Mouse (Mus musculus) neural tube, embryonic 14.5 days (tissue): ENCODE results near the gene Erich3. TPM values are rescaled to one million over a fixed set of nuclear protein-coding genes. Genes with fewer than 3 reads are reported as not detected.

Experiments used
- ATAC-seq: fragments of 200-750 bp; cut with Nextera tagmentation; 2 replicates; pipeline ENCODE4 v1.8.0; 2017; ENCODE audit warnings: low read depth, mild to moderate bottlenecking, moderate TSS enrichment, moderate library complexity
- H3K27ac ChIP-seq: fragments of 300-500 bp; sonication (generic); 2 replicates; pipeline ENCODE4 v1.5.1; 2014; ENCODE audit warnings: low read depth, mild to moderate bottlenecking, control low read depth, low read length, moderate library complexity, mixed read lengths
- H3K27me3 ChIP-seq: fragments of 300-500 bp; sonication (generic); 2 replicates; pipeline ENCODE4 v1.6.1; 2014; ENCODE audit warnings: low read length; ENCODE audit not compliant: control insufficient read depth, insufficient read depth
- H3K36me3 ChIP-seq: fragments of 300-500 bp; sonication (generic); 2 replicates; pipeline ENCODE4 v1.6.1; 2014; ENCODE audit warnings: low read length, mixed read lengths; ENCODE audit not compliant: control insufficient read depth, insufficient read depth
- H3K4me1 ChIP-seq: fragments of 300-500 bp; sonication (generic); 2 replicates; pipeline ENCODE4 v1.6.1; 2014; ENCODE audit warnings: low read length; ENCODE audit not compliant: control insufficient read depth, insufficient read depth
- H3K4me2 ChIP-seq: fragments of 300-500 bp; sonication (generic); 2 replicates; pipeline ENCODE4 v1.6.1; 2014; ENCODE audit warnings: mild to moderate bottlenecking, low read depth, low read length, control low read depth
- H3K4me3 ChIP-seq: fragments of 300-500 bp; sonication (generic); 2 replicates; pipeline ENCODE4 v1.5.1; 2014; ENCODE audit warnings: low read depth, low read length, control low read depth, mixed read lengths
- H3K9ac ChIP-seq: fragments of 300-500 bp; sonication (generic); replicated peaks from 2 replicates; pipeline ENCODE4 v1.6.1; 2014; ENCODE audit warnings: low read depth, mild to moderate bottlenecking, control low read depth, low read length, mixed read lengths
- H3K9me3 ChIP-seq: fragments of 300-500 bp; sonication (generic); 2 replicates; pipeline ENCODE4 v1.6.1; 2016; ENCODE audit warnings: low read length; ENCODE audit not compliant: control insufficient read depth
- WGBS: fragments of 180-500 bp; shearing (Covaris S2); extraction: QIAGEN DNeasy Blood & Tissue Kit; methylation state at CpG from one replicate; pipeline ENCODE4 v1.1.7; 2014; 5-methylcytosine and 5-hydroxymethylcytosine counted together
- polyA plus RNA-seq: library from polyadenylated mRNA; unstranded; fragments of >200 nt; fragmentation: Nextera tagmentation; extraction: Ambion mirVana; gene quantifications from 2 replicates; pipeline ENCODE4 v1.2.1, GENCODE M21; 2014

The Erich3 gene
- polyA plus RNA-seq, 1 experiment from 2014 or later: 2.0 TPM

GRCm38 (mm10) chr3:154664636-154665035, 977 bp downstream of the Erich3 start:
- H3K27ac ChIP-seq: peak overlapping the region; percentile 70; the same call in 1 of the 2 replicates
- ATAC-seq: no peak
- WGBS: 27% methylated on average over 4 of the region's 4 CpGs
- H3K36me3 ChIP-seq: no peaks in the 10 kb centered on the region
- H3K9ac ChIP-seq: peak overlapping the region; percentile 56; the same call in 1 of the 2 replicates
- H3K9me3 ChIP-seq: no peaks in the 10 kb centered on the region
- H3K4me1 ChIP-seq: peaks cover 11% of the 10 kb centered on the region; the same call in 1 of the 2 replicates
- peak overlapping the region; percentile 36; the same call in 1 of the 2 replicates for H3K4me3 ChIP-seq
- H3K4me2 ChIP-seq: peak overlapping the region; percentile 75
- H3K27me3 ChIP-seq: no peaks in the 10 kb centered on the region

GRCm38 (mm10) chr3:154668485-154668884, 4.8 kb downstream of the Erich3 start:
- no peaks in the 10 kb centered on the region for H3K36me3 ChIP-seq
- no peak overlapping the region for H3K9ac ChIP-seq
- no peaks in the 10 kb centered on the region for H3K9me3 ChIP-seq
- no peak for ATAC-seq
- no peaks in the 10 kb centered on the region for H3K27me3 ChIP-seq
- 92% methylated on average over 3 of the region's 3 CpGs for WGBS
- H3K4me2 ChIP-seq: no peak overlapping the region
- H3K27ac ChIP-seq: no peak overlapping the region
- H3K4me3 ChIP-seq: no peak overlapping the region
- H3K4me1 ChIP-seq: peaks cover 11% of the 10 kb centered on the region; the same call in 1 of the 2 replicates

GRCm38 (mm10) chr3:154670584-154670983, 6.9 kb downstream of the Erich3 start:
- Histone ChIP-seq H3K36me3 (no peaks in the 10 kb centered on the region), H3K27ac (no peak overlapping the region), H3K27me3 (no peaks in the 10 kb centered on the region), H3K4me1 (no peaks in the 10 kb centered on the region), H3K4me2 (no peak overlapping the region), H3K4me3 (no peak overlapping the region), H3K9ac (no peak overlapping the region), H3K9me3 (no peaks in the 10 kb centered on the region)
- no peak for ATAC-seq
- 90% methylated on average over 6 of the region's 6 CpGs for WGBS

- Histone ChIP-seq H3K27ac (no peak overlapping the region), H3K27me3 (no peaks in the 10 kb centered on the region), H3K4me1 (no peaks in the 10 kb centered on the region), H3K4me3 (no peak overlapping the region), H3K9me3 (no peaks in the 10 kb centered on the region), H3K4me2 (no peak overlapping the region), H3K36me3 (no peaks in the 10 kb centered on the region), H3K9ac (no peak overlapping the region)
- 81% methylated on average over 5 of the region's 5 CpGs for WGBS
- ATAC-seq: no peak
Measured at GRCm38 (mm10) chr3:154671013-154671412, 7.4 kb downstream of the Erich3 start.

GRCm38 (mm10) chr3:154673326-154673725, 9.7 kb downstream of the Erich3 start:
- Histone ChIP-seq H3K27ac (no peak overlapping the region), H3K4me2 (no peak overlapping the region), H3K4me1 (no peaks in the 10 kb centered on the region), H3K4me3 (no peak overlapping the region), H3K9me3 (no peaks in the 10 kb centered on the region), H3K36me3 (no peaks in the 10 kb centered on the region), H3K9ac (no peak overlapping the region), H3K27me3 (no peaks in the 10 kb centered on the region)
- 50% methylated on average over 8 of the region's 8 CpGs for WGBS
- peak; percentile 41; the same call in 1 of the 2 replicates for ATAC-seq

DNA sequence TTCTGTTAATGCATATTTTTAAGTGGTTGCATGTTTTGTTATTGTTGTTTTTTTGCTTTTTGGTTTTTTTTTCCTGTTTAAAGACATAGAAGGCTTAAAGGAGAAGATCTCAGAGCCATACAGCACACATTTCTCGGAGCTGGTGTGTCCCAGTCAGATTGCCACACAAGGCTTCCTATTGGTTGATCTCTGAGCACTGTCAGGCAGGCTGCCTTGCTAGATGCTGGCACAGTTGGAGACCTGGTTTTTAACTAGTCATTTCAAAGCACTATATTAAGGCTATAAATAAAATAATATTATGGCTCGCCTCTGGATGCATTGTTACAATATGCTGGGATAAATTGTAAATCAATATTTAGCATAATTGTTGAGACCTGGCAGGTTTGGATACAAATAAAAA, 18.9 kb downstream of the Erich3 start:
- 47% methylated on average over 2 of the region's 2 CpGs for WGBS
- H3K4me3 ChIP-seq: no peak overlapping the region
- no peaks in the 10 kb centered on the region for H3K4me1 ChIP-seq
- no peaks in the 10 kb centered on the region for H3K27me3 ChIP-seq
- no peaks in the 10 kb centered on the region for H3K9me3 ChIP-seq
- no peaks in the 10 kb centered on the region for H3K36me3 ChIP-seq
- H3K9ac ChIP-seq: no peak overlapping the region
- no peak overlapping the region for H3K27ac ChIP-seq
- peak; percentile 71; the same call in 1 of the 2 replicates for ATAC-seq
- H3K4me2 ChIP-seq: no peak overlapping the region

GRCm38 (mm10) chr3:154683667-154684066, 20.0 kb downstream of the Erich3 start:
- no peak for ATAC-seq
- Histone ChIP-seq H3K27ac (no peak overlapping the region), H3K36me3 (no peaks in the 10 kb centered on the region), H3K4me2 (no peak overlapping the region), H3K4me3 (no peak overlapping the region), H3K9me3 (no peaks in the 10 kb centered on the region), H3K27me3 (no peaks in the 10 kb centered on the region), H3K4me1 (no peaks in the 10 kb centered on the region), H3K9ac (no peak overlapping the region)
- 73% methylated on average over 2 of the region's 2 CpGs for WGBS

DNA sequence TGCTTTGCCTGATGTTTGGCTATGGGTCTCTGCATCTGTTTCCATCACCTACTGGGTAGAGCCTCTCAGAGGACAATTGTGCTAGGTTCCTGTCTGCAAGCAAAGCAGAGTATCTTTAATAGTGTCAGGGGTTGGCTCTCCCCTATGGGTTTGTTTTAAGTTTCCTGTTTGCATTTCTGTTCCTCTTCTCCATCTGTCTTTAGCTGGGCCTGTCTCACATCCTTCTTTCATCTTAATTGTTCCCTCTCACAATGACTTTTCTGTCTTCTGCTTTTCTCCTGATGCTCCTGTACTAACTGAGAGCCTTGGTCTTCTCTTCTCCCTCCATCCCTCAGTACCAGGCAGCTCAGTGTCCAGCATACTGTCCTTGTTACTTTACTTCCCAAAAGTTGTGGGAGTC, 26.6 kb downstream of the Erich3 start:
- H3K4me2 ChIP-seq: no peak overlapping the region
- peaks cover 6% of the 10 kb centered on the region; the same call in 1 of the 2 replicates for H3K4me1 ChIP-seq
- H3K27me3 ChIP-seq: no peaks in the 10 kb centered on the region
- no peaks in the 10 kb centered on the region for H3K9me3 ChIP-seq
- ATAC-seq: no peak
- no peaks in the 10 kb centered on the region for H3K36me3 ChIP-seq
- no peak overlapping the region for H3K27ac ChIP-seq
- H3K9ac ChIP-seq: no peak overlapping the region
- H3K4me3 ChIP-seq: no peak overlapping the region

- 43% methylated on average over 14 of the region's 14 CpGs for WGBS
- H3K9ac ChIP-seq: no peak overlapping the region
- H3K27me3 ChIP-seq: no peaks in the 10 kb centered on the region
- no peak overlapping the region for H3K4me3 ChIP-seq
- peak; percentile 88 for ATAC-seq
- H3K36me3 ChIP-seq: no peaks in the 10 kb centered on the region
- H3K4me1 ChIP-seq: peaks cover 6% of the 10 kb centered on the region; the same call in 1 of the 2 replicates
- peak overlapping the region; percentile 26; the same call in 1 of the 2 replicates for H3K4me2 ChIP-seq
- no peak overlapping the region for H3K27ac ChIP-seq
- H3K9me3 ChIP-seq: no peaks in the 10 kb centered on the region
Measured at GRCm38 (mm10) chr3:154691897-154692571, 28.4 kb downstream of the Erich3 start.
